Mouse (Mus musculus): ENCODE data around the gene Gm6356. TPM values are rescaled to one million over a fixed set of nuclear protein-coding genes. Genes with fewer than 3 reads are reported as not detected.
"Not testable (repeated sequence)": the region's sequence is repeated elsewhere in the genome, so short reads cannot be mapped to it uniquely, and the experiment has no call there.

The Gm6356 gene
- not detected for total RNA-seq (2021)
- long read RNA-seq, experiment 1: 0 reads
- long read RNA-seq, experiment 2: 0 reads

DNA sequence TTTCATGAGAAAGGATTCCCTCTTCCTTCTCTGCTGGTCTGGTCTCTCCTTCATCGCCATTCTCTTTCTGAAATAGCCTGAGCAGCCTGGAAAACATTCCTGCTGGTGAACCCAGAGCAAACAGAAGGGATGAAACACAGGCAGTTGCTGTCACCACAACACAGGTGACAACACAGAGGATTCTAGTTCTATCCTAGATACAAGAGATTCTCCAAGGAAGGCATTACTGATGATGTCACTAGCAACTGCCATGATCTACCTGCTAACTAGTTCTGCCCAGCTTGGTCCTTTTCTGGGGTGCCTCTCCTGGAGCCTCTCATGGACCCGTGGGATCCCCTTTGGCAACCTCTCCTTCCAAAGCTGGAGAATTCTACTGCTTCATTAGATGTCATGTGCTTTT lies at the start of gene Gm6356:
Gene Gm6356, minus strand, starts transcription at position 101 of the 400 bp plus-strand sequence.
- H3K27ac ChIP-seq; DNase-seq (ENCODE audit: low spot score in 2 of 2); H3K4me3 ChIP-seq: not testable (repeated sequence)

Other genes starting within 250 kb of the Gm6356 start
- gene Gm3636, start 231.5 kb downstream of the Gm6356 start, total RNA-seq (2021): 1 to 10 TPM; 3.6 to 3.7 TPM
- not detected for gene Gm8362, start 199.4 kb downstream of the Gm6356 start, total RNA-seq (2021)
- gene Gm3642, start 133.5 kb downstream of the Gm6356 start, total RNA-seq (2021): not detected
- gene Gm3667, start 83.9 kb downstream of the Gm6356 start, total RNA-seq (2021): 1 to 10 TPM in 1 of 2 experiments, under 1 TPM in 1; 0.93 to 1.2 TPM
- under 1 TPM in 1 of 2 experiments, not detected in 1; 0.66 TPM for gene Gm10406, start 53.6 kb upstream of the Gm6356 start, total RNA-seq (2021)
- not detected for gene Gm3685, start 71.2 kb upstream of the Gm6356 start, total RNA-seq (2021)
- 1 to 10 TPM; 3.1 to 3.4 TPM for gene Gm3696, start 126.8 kb upstream of the Gm6356 start, total RNA-seq (2021)
- gene Gm6676, start 151.6 kb upstream of the Gm6356 start, total RNA-seq (2021): not detected
- gene Gm3512, start 200.7 kb upstream of the Gm6356 start, total RNA-seq (2021): 1 to 10 TPM; 1.3 to 1.5 TPM
- not detected for gene Gm16434, start 220.7 kb upstream of the Gm6356 start, total RNA-seq (2021)

Measured in layer of hippocampus, adult 2 months (tissue).